Mouse (Mus musculus): ENCODE measurements at regions not wholly inside any gene's neighbourhood (a gene's known extent, or its start where the extent isn't known, plus 50 kb on each side); places are given as distances from the start of the nearest gene placed in this dataset.
A peak's percentile ranks its signal among the peaks of the same experiment; 100 is the strongest.

GRCm38 (mm10) chr14:52622184-52622583 is 126.6 kb upstream of the Olfr1507 start:
- Histone ChIP-seq H3K27ac (ENCODE audit: insufficient read depth, low read depth) (no peak overlapping the region), H3K36me3 (replicated peaks in 1 of 2; ENCODE audit: control insufficient read depth in 1 of 2, insufficient read depth in 1 of 2, low read length in 1 of 2) (no peaks in the 10 kb centered on the region), H3K9me3 (replicated peaks; ENCODE audit: low read length) (no peaks in the 10 kb centered on the region), H3K4me1 (ENCODE audit: control insufficient read depth in 1 of 2, insufficient read depth in 2 of 2) (no peaks in the 10 kb centered on the region), H3K4me3 (replicated peaks in 1 of 3; ENCODE audit: low read depth in 2 of 3, low read length in 2 of 3, poor library complexity in 1 of 3) (no peak overlapping the region), H3K27me3 (replicated peaks) (no peaks in the 10 kb centered on the region), H3K4me2 (ENCODE audit: insufficient read depth, low read depth, poor library complexity, severe bottlenecking) (no peak overlapping the region), H3K9ac (ENCODE audit: insufficient read depth, low read depth) (no peak overlapping the region), H3K79me2 (replicated peaks; ENCODE audit: control insufficient read depth, extremely low read depth, insufficient read depth, poor library complexity, severe bottlenecking) (no peaks in the 10 kb centered on the region)
- dilution Hi-C loops (cut with MboI; ENCODE audit: extremely low pct_ligation_motif_present, extremely low pct_unique_long_range_greater_than_20kb, low sequenced_read_pairs) (no loop called here), in situ Hi-C loops (cut with MboI; ENCODE audit: low pct_ligation_motif_present, low pct_unique_long_range_greater_than_20kb, low sequenced_read_pairs) (no loop called here)
- DNase-seq (ENCODE audit: extremely low read depth) = peak; percentile 52
- TF ChIP-seq HCFC1 (IDR thresholded peaks at IDR 0.05; ENCODE audit: low read depth, low read length) (no peak), POLR2A (IDR thresholded peaks at IDR 0.05; ENCODE audit: low read depth, low read length) (no peak), IRF4 (IDR thresholded peaks at IDR 0.05; ENCODE audit: low read depth, low read length) (no peak), JUN (IDR thresholded peaks at IDR 0.05; ENCODE audit: insufficient read depth, low read depth, low read length) (no peak), CHD1 (IDR thresholded peaks at IDR 0.05; ENCODE audit: low read depth, low read length) (no peak), MYC (IDR thresholded peaks at IDR 0.05; ENCODE audit: low read depth, low read length) (no peak), ZC3H11A (IDR thresholded peaks at IDR 0.05; ENCODE audit: low read depth, low read length) (no peak), BHLHE40 (IDR thresholded peaks at IDR 0.05; ENCODE audit: low read depth, low read length) (no peak), SMC3 (IDR thresholded peaks at IDR 0.05; ENCODE audit: low read depth, low read length) (peak; percentile 14), E2F4 (IDR thresholded peaks at IDR 0.05; ENCODE audit: insufficient replicate concordance, low read depth, low read length) (no peak), CTCF (conservative IDR thresholded peaks at IDR 0.05 in 1 of 2, IDR thresholded peaks at IDR 0.05 in 1 of 2; ENCODE audit: low read depth in 2 of 2, low read length in 2 of 2) (peak; percentile 68 to 73), USF2 (conservative IDR thresholded peaks at IDR 0.05; ENCODE audit: low read depth, low read length) (no peak), RCOR1 (conservative IDR thresholded peaks at IDR 0.05; ENCODE audit: low read depth, low read length) (no peak), UBTF (IDR thresholded peaks at IDR 0.05; ENCODE audit: low read depth, low read length) (no peak), CHD2 (IDR thresholded peaks at IDR 0.05; ENCODE audit: low read length) (no peak), MXI1 (IDR thresholded peaks at IDR 0.05; ENCODE audit: low read depth, low read length) (no peak), GABPA (IDR thresholded peaks at IDR 0.05; ENCODE audit: insufficient replicate concordance, low read depth, low read length) (no peak), MEF2A (IDR thresholded peaks at IDR 0.05; ENCODE audit: borderline replicate concordance, low read depth, low read length) (no peak), PAX5 (IDR thresholded peaks at IDR 0.05; ENCODE audit: low read length) (no peak), TBP (conservative IDR thresholded peaks at IDR 0.05; ENCODE audit: low read depth, low read length) (no peak), TCF12 (IDR thresholded peaks at IDR 0.05; ENCODE audit: low read depth, low read length) (no peak), MAFK (IDR thresholded peaks at IDR 0.05; ENCODE audit: insufficient replicate concordance, low read length) (no peak), RAD21 (IDR thresholded peaks at IDR 0.05; ENCODE audit: low read depth, low read length) (peak; percentile 55), MAZ (IDR thresholded peaks at IDR 0.05; ENCODE audit: low read depth, low read length) (no peak), USF1 (IDR thresholded peaks at IDR 0.05; ENCODE audit: low read depth, low read length) (no peak), SIN3A (IDR thresholded peaks at IDR 0.05; ENCODE audit: low read length) (no peak), EP300 (IDR thresholded peaks at IDR 0.05; ENCODE audit: low read length) (no peak), NELFE (IDR thresholded peaks at IDR 0.05; ENCODE audit: low read depth, low read length) (peak; percentile 32; the same call in 1 of the 2 replicates)
